Mouse (Mus musculus) embryonic stem cell, embryonic (primary cell): Measurements from ENCODE around the gene Ccdc171.
"Not testable (repeated sequence)": the region's sequence is repeated elsewhere in the genome, so short reads cannot be mapped to it uniquely, and the experiment has no call there.

Experiments used
- CTCF ChIA-PET, 4 experiments: fragments of 300-600 bp in 2 of 4; fragments of 350-600 bp in 2 of 4; sonication (Branson Sonifier 250); formaldehyde crosslinking; loops; one replicate each; lab custom pipeline; 2022; ENCODE audit warnings: inconsistent platforms in 2 of 4; lab: Charles Lee
- POLR2A ChIA-PET, 4 experiments: fragments of 300-600 bp in 2 of 4; fragments of 350-600 bp in 2 of 4; sonication (Branson Sonifier 250); formaldehyde crosslinking; loops; one replicate each; lab custom pipeline; 2022; ENCODE audit warnings: antibody characterized with exemption in 4 of 4, inconsistent platforms in 1 of 4; lab: Charles Lee

The Ccdc171 gene

GRCm38 (mm10) chr4:83659411-83659810 is 134.1 kb downstream of the Ccdc171 start:
- CTCF ChIA-PET: no interaction called here
- POLR2A ChIA-PET: no interaction called here

- POLR2A ChIA-PET: no interaction called here
- CTCF ChIA-PET: interaction anchor here in 1 of 4 experiments (0.6 kb wide), 1 partner anchor 540 kb away, joined by 3 read pairs; no protein-coding TSS in a partner anchor
These were observed 136.3 kb downstream of the Ccdc171 start for GRCm38 (mm10) chr4:83661519-83662271.

GRCm38 (mm10) chr4:83662301-83662700 is 137.0 kb downstream of the Ccdc171 start:
- ChIA-PET CTCF (interaction anchor here in 1 of 4 experiments (0.6 kb wide), 1 partner anchor 541 kb away, joined by 3 read pairs; no protein-coding TSS in a partner anchor), POLR2A (no interaction called here)

- CTCF ChIA-PET: no interaction called here
- POLR2A ChIA-PET: no interaction called here
These were observed 144.2 kb downstream of the Ccdc171 start for GRCm38 (mm10) chr4:83669552-83669951.

- POLR2A ChIA-PET, CTCF ChIA-PET: not testable (repeated sequence)
These were observed 150.0 kb downstream of the Ccdc171 start for GRCm38 (mm10) chr4:83675308-83675707.

- POLR2A ChIA-PET: interaction anchor here in 1 of 4 experiments (0.7 kb wide), 2 partner anchors 30 to 663 kb away, joined by 3 to 4 read pairs; no protein-coding TSS in a partner anchor
- CTCF ChIA-PET: no interaction called here
These were observed 151.1 kb downstream of the Ccdc171 start for GRCm38 (mm10) chr4:83676444-83676843.

GRCm38 (mm10) chr4:83681081-83681480 is 155.7 kb downstream of the Ccdc171 start:
- POLR2A ChIA-PET: no interaction called here
- CTCF ChIA-PET: no interaction called here

- ChIA-PET POLR2A (no interaction called here), CTCF (no interaction called here)
These were observed 157.5 kb downstream of the Ccdc171 start for GRCm38 (mm10) chr4:83682866-83683265.

GRCm38 (mm10) chr4:83700190-83700589 is 174.8 kb downstream of the Ccdc171 start:
- POLR2A ChIA-PET: no interaction called here
- CTCF ChIA-PET: no interaction called here

GRCm38 (mm10) chr4:83716996-83717395 is 191.7 kb downstream of the Ccdc171 start:
- ChIA-PET POLR2A (no interaction called here), CTCF (no interaction called here)

GRCm38 (mm10) chr4:83719816-83720215 is 194.5 kb downstream of the Ccdc171 start:
- ChIA-PET CTCF (no interaction called here), POLR2A (no interaction called here)

GRCm38 (mm10) chr4:83725136-83725535 is 199.8 kb downstream of the Ccdc171 start:
- ChIA-PET CTCF (no interaction called here), POLR2A (no interaction called here)

- POLR2A ChIA-PET: no interaction called here
- CTCF ChIA-PET: interaction anchor here in 2 of 4 experiments (0.6 to 0.7 kb wide), 2 partner anchors 407 to 1469 kb away, joined by 3 to 10 read pairs; no protein-coding TSS in a partner anchor
These were observed 214.0 kb downstream of the Ccdc171 start for GRCm38 (mm10) chr4:83739137-83739890.

- ChIA-PET POLR2A (no interaction called here), CTCF (interaction anchor here in 2 of 4 experiments (0.6 to 0.7 kb wide), 3 partner anchors 28 to 1468 kb away, joined by 3 to 10 read pairs (median 3); no protein-coding TSS in a partner anchor)
These were observed 214.5 kb downstream of the Ccdc171 start for GRCm38 (mm10) chr4:83739891-83740277.

GRCm38 (mm10) chr4:83742806-83743460 is 217.6 kb downstream of the Ccdc171 start:
- ChIA-PET POLR2A (no interaction called here), CTCF (no interaction called here)

GRCm38 (mm10) chr4:83775136-83775535 is 249.8 kb downstream of the Ccdc171 start:
- CTCF ChIA-PET: no interaction called here

GRCm38 (mm10) chr4:83780044-83780443 is 254.7 kb downstream of the Ccdc171 start:
- ChIA-PET CTCF (no interaction called here), POLR2A (no interaction called here)

More at GRCm38 (mm10) chr4:83775136-83775535, 249.8 kb downstream of the Ccdc171 start:
- POLR2A ChIA-PET: no interaction called here

- ChIA-PET POLR2A (no interaction called here), CTCF (no interaction called here)
These were observed 259.8 kb downstream of the Ccdc171 start for GRCm38 (mm10) chr4:83785115-83785514.

- POLR2A ChIA-PET: no interaction called here
- CTCF ChIA-PET: interaction anchor here in 1 of 4 experiments (0.5 kb wide), 1 partner anchor 1343 kb away, joined by 3 read pairs; no protein-coding TSS in a partner anchor
These were observed 266.5 kb downstream of the Ccdc171 start for GRCm38 (mm10) chr4:83791811-83792210.
